Mouse (Mus musculus) CH12F3 (cell line): ENCODE measurements around the gene Lingo1.

Experiments
- in situ Hi-C: fragments of 300-500 bp; cut with MboI; formaldehyde crosslinking; loops from 2 replicates; pipeline ENCODE4 v1.14.3; 2020; ENCODE audit warnings: low sequenced_read_pairs

The Lingo1 gene

GRCm38 (mm10) chr9:56681950-56682349 is 114.3 kb downstream of the Lingo1 start:
- in situ Hi-C loops, result no loop called here

- in situ Hi-C loops, result no loop called here
Observed at GRCm38 (mm10) chr9:56678929-56679681, 117.2 kb downstream of the Lingo1 start.

DNA sequence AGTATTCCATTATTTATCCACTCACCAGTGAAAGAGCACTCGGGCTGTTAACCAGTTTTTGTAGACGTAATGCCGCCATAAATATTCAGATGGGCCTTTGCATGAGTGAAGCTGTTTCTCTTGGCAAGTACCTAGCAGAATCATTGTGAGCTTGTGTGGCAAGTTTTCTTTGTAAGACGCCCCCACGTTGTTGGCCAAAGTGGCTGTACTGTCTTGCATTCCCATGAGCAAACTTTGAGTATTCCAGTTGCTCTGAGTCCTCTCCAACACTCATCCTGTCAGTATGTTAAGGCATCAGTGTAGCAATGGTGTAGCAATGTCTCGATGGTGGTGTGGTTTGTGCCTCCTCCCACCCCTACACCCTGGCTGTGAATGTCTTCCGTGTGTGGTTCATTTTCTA is 120.6 kb downstream of the Lingo1 start:
- in situ Hi-C loops, result no loop called here

DNA sequence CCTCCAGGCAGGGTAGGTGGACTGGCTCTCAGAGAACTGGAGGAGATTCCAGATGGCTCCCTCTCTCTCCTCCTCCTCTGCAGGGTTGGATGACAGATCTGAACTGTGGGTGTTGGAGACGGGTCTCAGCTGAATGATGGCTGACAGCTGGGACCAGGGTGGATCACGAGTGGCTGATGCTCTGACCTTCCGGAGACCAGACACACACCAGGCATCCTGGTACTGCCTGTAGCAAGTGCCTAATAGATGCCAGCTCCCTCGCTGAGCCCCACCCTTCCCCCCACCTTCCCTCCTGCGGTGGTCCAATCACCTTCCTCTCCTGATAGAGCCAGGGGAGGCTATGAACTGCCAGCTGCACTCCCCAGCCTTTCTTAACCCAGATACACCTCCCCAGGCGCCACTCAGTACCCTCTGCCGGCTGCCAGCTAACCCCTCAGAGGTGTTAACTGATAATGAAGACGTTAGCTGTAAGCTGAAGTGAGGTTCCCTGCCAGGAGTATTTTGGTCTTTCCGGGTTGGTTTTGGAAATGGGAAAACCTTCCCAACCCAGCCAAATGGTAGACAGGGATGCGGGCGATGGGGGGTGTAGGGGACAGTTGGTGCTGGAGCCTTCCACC is 126.6 kb downstream of the Lingo1 start:
- in situ Hi-C loops, result no loop called here

DNA sequence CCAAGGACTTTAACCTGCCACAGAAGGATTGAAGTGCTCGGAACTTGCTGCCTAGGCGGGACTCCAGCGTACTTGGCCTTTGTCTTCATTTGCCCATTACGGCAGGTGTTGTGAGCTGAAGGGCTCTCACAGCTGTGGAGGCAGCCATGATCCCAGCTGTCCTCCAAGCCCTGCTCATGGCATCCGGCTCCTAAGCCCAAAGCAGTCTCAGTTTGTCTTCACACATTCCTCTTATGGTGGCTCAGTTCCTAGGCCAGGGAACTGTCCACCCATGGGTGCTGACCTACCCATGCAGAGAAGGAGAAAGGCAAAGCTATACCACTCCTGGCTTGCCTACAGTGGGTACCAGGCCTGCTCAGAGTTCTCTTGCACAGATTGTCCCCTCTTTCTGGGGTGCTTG is 132.1 kb downstream of the Lingo1 start:
- in situ Hi-C loops, result no loop called here

DNA sequence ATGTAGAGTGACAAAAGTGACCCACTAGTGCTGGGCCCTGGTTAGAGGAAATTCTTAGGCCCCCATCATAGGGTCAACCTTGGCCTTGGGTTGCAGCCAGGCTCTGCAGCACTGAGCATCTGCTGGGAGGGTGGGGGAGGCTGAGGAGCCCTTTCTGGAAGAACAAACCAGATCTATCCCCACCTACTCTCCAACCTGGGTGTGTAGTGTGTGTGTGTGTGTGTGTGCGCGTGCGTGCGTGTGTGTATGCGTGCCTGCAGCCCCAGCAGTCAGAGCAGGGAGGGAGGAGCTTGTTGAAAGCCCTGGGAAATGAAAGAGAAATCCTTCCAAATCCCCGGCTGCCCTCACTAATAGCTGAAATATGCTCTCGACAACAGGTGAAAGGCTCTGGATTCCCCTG is 133.3 kb downstream of the Lingo1 start:
- in situ Hi-C loops, result no loop called here

GRCm38 (mm10) chr9:56662405-56662804 is 133.9 kb downstream of the Lingo1 start:
- in situ Hi-C loops, result no loop called here

DNA sequence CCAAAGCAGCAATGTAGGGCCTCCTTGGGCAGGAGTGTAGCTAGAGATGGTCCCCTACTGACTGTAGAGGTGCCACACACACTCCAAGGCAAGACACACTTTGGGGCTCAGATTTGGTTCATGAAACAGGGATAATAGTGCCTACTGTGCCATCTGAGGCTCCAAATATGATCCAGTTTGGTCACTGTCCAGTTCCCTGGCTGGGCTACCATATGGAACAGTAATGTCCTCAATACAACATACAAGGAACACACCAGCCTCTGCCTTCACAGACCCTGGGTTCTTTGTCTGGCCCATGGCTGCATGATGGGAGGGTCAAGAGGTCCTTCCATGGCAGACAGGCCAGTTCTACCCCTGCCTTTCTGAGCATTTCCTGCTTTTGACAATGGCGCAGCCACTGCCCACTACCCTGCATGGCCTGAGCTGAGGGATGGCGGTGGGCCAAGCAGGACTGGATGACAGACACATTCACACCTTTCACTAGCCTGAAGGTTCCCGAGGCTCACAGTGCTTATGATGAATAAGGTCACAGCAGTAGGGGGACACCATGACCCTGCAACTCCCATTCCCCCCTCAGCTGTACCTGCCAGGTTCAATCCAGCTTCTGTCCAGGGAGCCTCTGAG is 134.9 kb downstream of the Lingo1 start:
- in situ Hi-C loops, result no loop called here

DNA sequence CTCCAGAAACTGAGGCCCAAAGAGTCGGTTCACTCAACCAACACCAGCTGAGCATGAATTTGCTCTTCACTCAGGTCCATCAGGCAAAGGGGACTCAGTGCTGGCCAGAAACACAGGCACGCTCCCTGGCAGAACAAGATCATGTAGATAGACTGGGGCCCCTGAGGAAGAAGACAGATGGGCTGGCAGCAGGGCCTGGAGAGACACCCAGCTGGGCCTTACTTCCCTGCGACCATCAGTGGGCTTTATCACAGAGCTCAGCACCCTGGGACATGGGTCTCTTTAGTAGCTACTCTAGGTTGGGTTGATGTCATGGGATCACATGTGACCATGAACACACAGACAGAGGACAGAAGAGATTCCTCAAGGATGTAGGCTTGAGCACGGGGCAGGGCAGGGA is 137.7 kb downstream of the Lingo1 start:
- in situ Hi-C loops, result no loop called here

DNA sequence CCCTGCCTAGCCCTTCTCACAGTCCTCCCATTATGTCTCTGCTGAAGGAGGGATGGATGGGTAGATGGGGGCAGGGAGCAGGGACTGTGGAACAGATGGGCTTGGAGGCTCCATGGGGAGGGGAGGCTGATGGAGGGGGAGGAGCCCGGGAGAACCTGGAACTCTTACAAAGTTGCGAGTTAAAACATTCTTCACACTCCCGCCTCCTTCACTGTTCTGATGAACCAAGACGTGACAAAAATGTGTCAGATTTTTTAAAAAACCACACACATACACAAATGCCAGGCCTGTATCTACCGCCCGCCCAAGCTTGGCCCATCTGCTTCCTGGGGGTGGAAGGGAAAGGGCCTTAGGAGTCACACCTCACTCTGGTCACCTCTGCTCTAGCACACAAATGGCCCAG is 138.3 kb downstream of the Lingo1 start:
- in situ Hi-C loops, result no loop called here

DNA sequence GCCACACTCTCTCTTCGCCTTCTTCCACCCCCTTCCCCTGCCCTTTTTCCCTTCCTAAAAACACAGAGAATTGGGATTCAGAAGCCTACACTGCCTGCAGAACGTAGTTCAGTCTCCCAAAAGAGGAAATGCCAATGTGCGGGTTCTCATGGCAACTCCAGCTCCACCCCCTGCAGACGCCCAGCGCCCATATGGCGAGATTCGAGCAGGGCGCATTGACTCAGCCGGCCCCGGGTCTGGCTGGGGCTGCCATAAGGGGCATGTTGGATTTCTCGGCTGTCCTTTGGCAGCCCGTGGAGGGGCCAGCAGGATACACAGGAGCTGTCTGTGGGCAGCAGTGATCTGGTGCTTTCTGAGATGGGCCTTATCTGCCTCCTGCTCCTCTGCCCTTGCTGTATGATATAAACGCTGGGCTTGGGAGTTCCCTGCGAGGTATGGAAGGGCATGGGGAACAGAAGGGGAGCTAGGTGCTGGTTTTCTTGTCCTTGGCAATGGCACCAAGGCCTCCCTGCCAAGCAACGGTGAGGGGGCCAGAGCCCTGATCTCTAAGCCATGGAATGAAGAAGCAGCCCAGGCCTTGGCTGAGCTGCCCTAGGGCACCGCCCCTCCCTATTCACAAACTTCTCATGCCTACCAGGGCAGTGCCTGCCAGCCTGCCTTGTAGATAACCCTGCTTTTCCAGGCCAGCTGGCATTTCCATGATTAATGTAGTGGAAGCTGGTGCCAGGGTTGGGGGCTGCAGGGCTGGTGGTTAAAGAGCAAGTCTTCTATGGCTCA is 139.3 kb downstream of the Lingo1 start:
- in situ Hi-C loops, result no loop called here

- in situ Hi-C loops, result no loop called here
Observed at GRCm38 (mm10) chr9:56655167-56655566, 141.1 kb downstream of the Lingo1 start.

DNA sequence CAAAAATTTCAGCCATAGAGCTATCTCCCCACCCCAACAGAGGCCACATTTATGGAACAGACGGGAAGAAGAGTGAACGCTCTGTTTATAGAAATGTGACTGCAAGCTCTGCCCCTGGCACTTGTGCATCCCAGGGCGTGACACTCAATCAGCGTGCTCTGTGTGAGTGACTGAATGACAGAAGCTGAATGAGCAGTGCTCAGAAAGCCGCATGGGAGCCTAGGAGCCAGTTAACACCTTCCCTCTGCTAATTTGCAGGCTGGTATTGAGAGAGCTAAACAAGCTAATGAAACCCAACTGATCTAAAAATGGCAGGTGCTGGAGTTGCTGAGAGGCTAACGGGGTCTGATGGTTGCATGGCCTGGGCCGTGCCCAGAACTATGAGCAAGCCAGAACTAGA is 143.7 kb downstream of the Lingo1 start:
- in situ Hi-C loops, result no loop called here

DNA sequence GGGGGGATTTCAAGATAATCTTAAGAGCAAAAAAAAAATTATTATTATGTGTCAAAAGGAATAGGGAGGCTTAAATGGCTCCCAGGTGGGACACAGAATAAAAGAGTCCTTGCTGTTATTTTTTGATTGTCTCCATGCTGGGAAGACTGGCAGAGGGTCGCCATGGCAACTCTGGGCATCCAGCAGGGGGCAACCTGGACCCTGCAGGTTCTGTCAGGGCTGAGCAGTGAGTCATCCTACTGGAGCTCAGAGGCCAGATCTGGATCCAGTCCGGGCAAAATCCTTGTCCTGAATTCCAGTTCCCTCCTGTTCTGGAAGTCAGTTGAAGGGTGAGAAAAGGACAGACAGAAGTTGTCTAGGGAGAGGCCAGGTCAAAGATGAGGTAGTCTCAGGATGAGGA is 144.7 kb downstream of the Lingo1 start:
- in situ Hi-C loops, result no loop called here

- in situ Hi-C loops, result no loop called here
Observed at GRCm38 (mm10) chr9:56646227-56647025, 149.8 kb downstream of the Lingo1 start.

DNA sequence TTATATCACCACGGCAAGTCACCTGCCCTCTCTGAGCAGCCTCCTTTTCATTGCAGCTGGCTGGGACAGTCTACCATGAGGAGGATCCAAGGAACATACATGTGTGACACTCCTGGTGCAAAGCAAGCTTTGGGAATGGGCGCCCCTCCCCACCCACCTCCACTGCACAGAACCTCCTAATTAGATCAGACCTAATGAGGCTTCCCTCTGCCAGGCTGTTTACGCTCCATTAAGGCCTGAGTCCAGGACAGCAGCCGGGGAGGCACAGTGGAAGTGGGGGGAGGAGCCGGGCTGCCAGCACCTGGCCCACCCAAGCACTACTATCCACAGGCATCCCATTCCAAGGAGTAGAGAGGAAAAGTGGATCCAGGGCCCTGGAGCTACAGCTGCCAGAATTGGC is 152.8 kb downstream of the Lingo1 start:
- in situ Hi-C loops, result no loop called here

- in situ Hi-C loops, result no loop called here
Observed at GRCm38 (mm10) chr9:56638226-56638905, 157.9 kb downstream of the Lingo1 start.

DNA sequence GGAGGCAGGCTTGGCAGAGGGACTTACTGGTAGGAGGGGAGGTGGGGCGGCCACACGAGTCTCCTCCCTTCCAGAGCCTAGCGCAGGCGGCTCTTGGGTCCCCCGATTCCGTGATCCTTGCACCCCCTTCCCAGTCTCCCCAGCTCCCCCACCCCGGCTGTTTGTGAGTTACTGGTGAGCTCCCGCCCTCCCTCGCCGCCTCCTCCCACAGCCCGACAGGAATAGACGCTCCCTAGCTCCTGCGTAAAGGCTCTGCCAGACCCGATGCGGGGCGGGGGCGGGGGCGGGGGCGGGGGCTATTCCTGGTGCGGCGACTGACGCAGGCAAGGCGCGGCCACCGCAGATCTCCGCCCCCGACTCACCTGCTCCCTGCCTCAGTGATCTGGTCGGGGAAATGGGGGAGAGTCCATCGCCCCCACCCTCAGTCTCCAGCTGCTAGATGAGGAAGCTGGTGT is 158.8 kb downstream of the Lingo1 start:
- in situ Hi-C loops, result no loop called here

DNA sequence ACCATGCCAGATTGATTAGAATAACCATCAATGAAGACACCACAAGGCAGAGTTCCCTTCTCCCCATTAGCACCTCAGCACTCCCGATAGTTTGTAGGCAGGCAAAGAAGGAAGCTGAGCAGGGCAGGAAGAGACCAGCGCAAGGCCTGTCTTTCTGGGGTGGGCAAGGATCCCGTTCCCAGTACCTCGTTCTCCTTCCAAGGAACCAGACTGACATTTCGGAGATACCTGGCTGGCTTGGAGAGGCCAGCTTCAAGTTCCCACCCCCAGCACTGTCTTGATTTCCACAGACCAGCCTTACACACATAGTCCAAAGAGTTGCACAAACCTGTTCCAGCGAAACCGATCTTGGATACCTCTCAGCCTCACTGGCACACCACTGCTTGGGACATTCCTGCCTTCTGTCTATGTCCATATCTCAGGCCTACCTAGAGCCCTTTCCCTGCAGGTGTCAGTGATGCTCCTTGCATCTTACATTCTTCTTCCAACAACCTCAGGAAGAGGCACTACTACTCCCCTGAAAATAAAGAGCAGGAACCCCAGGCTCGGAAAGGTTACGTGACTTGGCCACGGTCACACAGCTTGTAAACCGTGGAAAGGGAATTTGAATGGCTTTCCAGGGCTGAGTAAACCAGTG is 159.4 kb downstream of the Lingo1 start:
- in situ Hi-C loops, result no loop called here

DNA sequence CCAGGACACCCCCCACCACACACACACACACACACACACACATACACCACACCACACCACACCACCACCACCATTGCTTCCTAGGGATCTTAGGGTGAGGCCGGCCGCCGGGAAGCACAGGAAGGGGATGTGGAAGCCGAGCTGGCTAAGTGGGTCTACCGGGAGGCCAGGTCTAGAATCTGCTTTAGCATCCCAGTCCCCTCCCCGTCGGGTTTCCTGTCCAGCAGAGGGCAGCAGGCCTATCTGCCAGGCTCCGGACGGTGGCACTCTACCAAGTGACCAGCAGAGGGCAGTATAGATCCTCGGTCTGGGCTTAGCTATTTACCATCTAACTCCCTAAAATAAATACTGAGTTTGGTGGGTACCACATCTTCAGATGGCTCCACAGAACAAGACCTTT is 160.1 kb downstream of the Lingo1 start:
- in situ Hi-C loops, result no loop called here
